Mouse (Mus musculus) neural tube, embryonic 10.5 days (tissue): ENCODE results near the gene Syt17.
A peak's percentile ranks its signal among the peaks of the same experiment; 100 is the strongest.

Experiments
- DNase-seq: peaks from one replicate; pipeline ENCODE4 v3.0.0-alpha.2; 2017; ENCODE audit warnings: low spot score; ENCODE audit errors: extremely low spot score

Syt17 gene

GRCm38 (mm10) chr7:118462818-118463762, 15.1 kb upstream of the Syt17 start:
- DNase-seq: no peak

- DNase-seq: no peak
These were observed 13.5 kb upstream of the Syt17 start for GRCm38 (mm10) chr7:118461400-118462136.

GRCm38 (mm10) chr7:118453722-118454121, 5.7 kb upstream of the Syt17 start:
- no peak for DNase-seq

DNA sequence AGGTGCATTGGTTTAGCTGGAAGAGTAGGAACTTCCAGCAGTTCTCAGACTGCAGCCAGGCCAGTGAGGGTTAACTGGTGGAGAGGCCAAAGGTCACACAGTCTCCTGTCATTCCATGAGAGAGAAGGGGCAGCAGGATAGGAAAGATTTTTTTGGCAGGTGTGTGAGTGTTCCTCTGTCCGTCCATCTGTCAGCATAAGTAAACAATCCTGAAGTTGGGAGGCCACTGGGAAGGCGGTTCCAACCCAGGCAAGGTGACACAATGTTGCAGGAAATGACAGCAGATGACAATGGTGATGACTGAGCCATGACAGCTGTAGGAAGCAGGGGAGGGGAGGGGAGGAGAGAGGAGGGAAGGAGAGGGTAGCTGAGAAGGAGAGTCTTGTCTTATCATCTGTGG, 4.9 kb upstream of the Syt17 start:
- DNase-seq: no peak

- peak; percentile 53 for DNase-seq
These were observed 510 bp downstream of the Syt17 start for GRCm38 (mm10) chr7:118447291-118448133.

DNA sequence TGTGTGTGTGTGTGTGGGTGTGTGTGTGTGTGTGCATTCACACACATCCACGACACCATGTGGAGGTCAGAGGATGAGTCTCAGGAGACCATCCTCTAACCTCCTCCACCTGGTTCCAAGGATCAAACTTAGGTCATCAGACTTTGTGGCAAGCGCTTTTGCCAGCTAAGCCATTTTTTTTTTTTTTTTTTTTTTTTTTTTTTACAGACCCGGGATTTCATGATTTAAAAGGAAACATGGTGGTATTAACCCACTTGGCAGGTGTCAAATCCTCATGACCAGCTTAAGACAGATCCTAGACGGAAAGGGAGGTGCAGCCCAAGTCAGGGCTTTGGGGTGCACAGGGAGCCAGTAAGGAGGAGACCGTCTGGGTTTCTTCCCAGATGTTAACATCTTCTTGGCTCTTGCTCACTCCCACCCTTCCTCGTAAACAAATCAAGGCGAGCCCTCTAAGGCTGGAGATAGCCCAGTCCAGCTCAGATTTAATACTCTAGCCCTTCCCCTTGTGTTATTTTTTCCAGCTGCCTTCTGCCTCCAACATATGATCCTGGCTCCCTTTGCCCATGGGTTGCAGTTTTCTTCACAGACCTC, 4.0 kb downstream of the Syt17 start:
- no peak for DNase-seq

- DNase-seq: no peak
These were observed 4.7 kb downstream of the Syt17 start for GRCm38 (mm10) chr7:118443371-118443770.

- no peak for DNase-seq
These were observed 6.5 kb downstream of the Syt17 start for GRCm38 (mm10) chr7:118441535-118441934.

GRCm38 (mm10) chr7:118437101-118437802, 10.8 kb downstream of the Syt17 start:
- DNase-seq: no peak

GRCm38 (mm10) chr7:118428937-118429336, 19.1 kb downstream of the Syt17 start:
- DNase-seq: no peak

DNA sequence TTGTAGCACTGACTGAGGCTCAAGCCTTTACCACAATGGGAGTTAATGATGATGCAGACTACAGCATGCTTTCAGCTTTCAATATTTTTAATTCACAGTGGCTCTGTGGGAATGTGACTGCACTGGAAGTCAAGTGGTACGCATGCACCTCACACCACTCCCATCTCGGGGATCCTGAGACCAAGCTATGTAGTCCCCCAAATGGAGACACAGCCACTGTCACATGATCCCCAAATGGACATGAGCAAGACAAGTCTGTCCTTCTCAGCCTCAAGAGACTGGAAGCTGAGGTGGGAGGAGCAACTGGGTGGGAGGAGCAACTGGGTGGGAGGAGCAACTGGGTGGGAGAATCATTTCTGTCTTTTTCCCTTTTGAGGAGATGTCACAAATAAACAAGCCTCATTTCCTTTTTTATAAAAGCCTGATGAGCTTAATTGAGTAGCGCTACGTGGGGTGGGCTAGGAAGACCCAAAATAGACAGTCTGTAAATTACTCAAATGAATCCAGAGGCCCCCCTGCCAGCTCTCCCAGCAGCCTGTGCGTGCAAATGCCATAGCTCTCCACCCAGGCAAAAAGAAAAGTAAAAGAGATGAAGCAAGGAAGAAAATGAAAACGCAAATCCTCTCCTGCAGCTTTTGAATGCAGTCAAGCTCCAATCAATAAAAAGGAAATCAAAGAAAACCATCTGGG, 28.4 kb downstream of the Syt17 start:
- DNase-seq: no peak

- no peak for DNase-seq
These were observed 33.8 kb downstream of the Syt17 start for GRCm38 (mm10) chr7:118414183-118414582.

- no peak for DNase-seq
These were observed 36.1 kb downstream of the Syt17 start for GRCm38 (mm10) chr7:118411877-118412276.

GRCm38 (mm10) chr7:118409421-118409820, 38.6 kb downstream of the Syt17 start:
- DNase-seq: no peak

- no peak for DNase-seq
These were observed 42.8 kb downstream of the Syt17 start for GRCm38 (mm10) chr7:118405251-118405650.

GRCm38 (mm10) chr7:118402576-118403022, 45.4 kb downstream of the Syt17 start:
- no peak for DNase-seq

- no peak for DNase-seq
These were observed 46.1 kb downstream of the Syt17 start for GRCm38 (mm10) chr7:118401949-118402348.

DNA sequence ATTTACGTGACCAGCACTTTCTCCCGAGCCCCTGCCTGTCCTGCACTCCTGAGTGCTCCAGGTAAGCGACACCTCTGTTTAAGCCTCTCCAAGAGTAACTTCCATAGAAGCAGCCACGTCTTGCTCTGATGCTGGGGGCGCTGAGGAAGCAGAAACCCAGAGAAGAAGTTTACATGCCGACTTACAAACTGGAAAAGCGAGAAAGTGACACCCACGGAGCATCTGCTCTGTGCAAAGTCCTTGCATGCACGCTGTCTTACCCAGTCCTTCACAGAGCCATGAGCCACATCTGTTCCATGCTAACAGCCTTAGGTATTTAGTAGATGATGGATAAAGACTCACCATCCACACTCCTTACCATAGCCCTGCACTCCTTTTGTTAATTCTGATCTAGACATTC, 48.3 kb downstream of the Syt17 start:
- DNase-seq: no peak

- no peak for DNase-seq
These were observed 57.3 kb downstream of the Syt17 start for GRCm38 (mm10) chr7:118390705-118391104.

DNA sequence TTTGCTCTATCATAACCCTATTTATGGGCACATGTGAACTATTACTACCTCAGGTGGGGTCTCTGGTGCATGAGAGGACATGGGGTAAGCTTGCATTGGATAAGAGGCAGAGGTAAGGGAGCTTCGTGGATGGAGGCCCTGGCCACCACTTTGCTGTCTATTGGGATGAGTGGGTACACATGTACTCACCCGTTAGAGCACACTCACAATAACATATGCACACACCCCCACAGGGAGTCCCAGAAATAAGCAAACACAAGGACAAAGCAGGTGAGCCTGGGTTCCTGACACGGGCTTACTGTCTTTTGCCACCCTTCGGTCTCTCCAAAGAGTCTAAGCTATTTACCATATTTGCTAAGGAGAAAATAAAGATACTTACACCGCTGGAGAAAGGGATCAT, 67.0 kb downstream of the Syt17 start:
- no peak for DNase-seq
